In genomic region chr5:36481114-36481513, GRCm38 (mm10) we compare ENCODE assay signal across 16 mouse cellular contexts. TPM values are rescaled to one million over a fixed set of nuclear protein-coding genes. Genes with fewer than 3 reads are reported as not detected.
DNase-seq lines count a peak whose midpoint lies in the region; ATAC-seq and TF ChIP-seq lines count a peak whose summit lies in the region.
"Had no signal": no experiment of that assay in that cellular context is flagged by ENCODE, and none has a peak within 500 bp of the region (broad histone marks: within the 10 kb centered on the region; RNA-seq: fewer than 3 reads in every experiment).

No protein-coding gene starts in this region.

- no peak overlapping the region for H3K9ac ChIP-seq in intestine, postnatal 0 days (ENCODE audit: low read depth, low read length)
- H3K9ac ChIP-seq in intestine, embryonic 16.5 days (ENCODE audit: low read depth, low read length) = no peak overlapping the region
- H3K9ac ChIP-seq in midbrain, embryonic 13.5 days (replicated peaks) = no peak overlapping the region
- no peak overlapping the region; the same call in 1 of the 2 replicates for H3K9ac ChIP-seq in midbrain, embryonic 14.5 days (replicated peaks; ENCODE audit: low read length)
- H3K9ac ChIP-seq in MEL (ENCODE audit: control insufficient read depth, low read depth, low read length, poor library complexity, severe bottlenecking) = no peak overlapping the region
- no peak overlapping the region for H3K9ac ChIP-seq in neural tube, embryonic 15.5 days (replicated peaks)
- H3K9ac ChIP-seq: forebrain, embryonic 15.5 days; heart, embryonic 12.5 days had no signal

- peak; percentile 56 for TF ChIP-seq CTCF in intestine, postnatal 0 days (IDR thresholded peaks at IDR 0.05; ENCODE audit: low read depth)
- TF ChIP-seq CTCF in MEL (IDR thresholded peaks at IDR 0.05 in 2 of 3, conservative IDR thresholded peaks at IDR 0.05 in 1 of 3; ENCODE audit: control insufficient read depth in 1 of 3, insufficient read depth in 1 of 3, low read depth in 2 of 3, low read length in 3 of 3, poor library complexity in 1 of 3, severe bottlenecking in 1 of 3) = peak; percentile 1 to 46 (median 31); a peak in 3 of 6 replicates

- no peak overlapping the region for H3K4me3 ChIP-seq in intestine, postnatal 0 days (ENCODE audit: low read depth, low read length)
- H3K4me3 ChIP-seq in intestine, embryonic 16.5 days (ENCODE audit: low read length) = no peak overlapping the region
- no peak overlapping the region for H3K4me3 ChIP-seq in midbrain, embryonic 13.5 days (replicated peaks)
- no peak overlapping the region for H3K4me3 ChIP-seq in midbrain, embryonic 14.5 days (replicated peaks; ENCODE audit: low read depth, low read length)
- H3K4me3 ChIP-seq in MEL (ENCODE audit: control insufficient read depth in 1 of 2, insufficient read depth in 1 of 2, low read depth in 2 of 2, low read length in 2 of 2) = no peak overlapping the region
- H3K4me3 ChIP-seq in neural tube, embryonic 15.5 days (replicated peaks) = no peak overlapping the region
- H3K4me3 ChIP-seq: embryonic facial prominence, embryonic 13.5 days; forebrain, embryonic 15.5 days; heart, embryonic 12.5 days had no signal

- no peak for TF ChIP-seq POLR2A in MEL (IDR thresholded peaks at IDR 0.05; ENCODE audit: control insufficient read depth in 1 of 2, insufficient read depth in 1 of 2, low read depth in 1 of 2, low read length in 2 of 2, poor library complexity in 1 of 2)

- H3K9me3 ChIP-seq in intestine, postnatal 0 days (ENCODE audit: control insufficient read depth) = no peaks in the 10 kb centered on the region
- no peaks in the 10 kb centered on the region for H3K9me3 ChIP-seq in intestine, embryonic 16.5 days (ENCODE audit: control insufficient read depth, low read length)
- H3K9me3 ChIP-seq in midbrain, embryonic 13.5 days = no peaks in the 10 kb centered on the region
- no peaks in the 10 kb centered on the region for H3K9me3 ChIP-seq in midbrain, embryonic 14.5 days (ENCODE audit: control insufficient read depth, low read length)
- H3K9me3 ChIP-seq in MEL (replicated peaks; ENCODE audit: insufficient read depth, low read length) = no peaks in the 10 kb centered on the region
- no peaks in the 10 kb centered on the region for H3K9me3 ChIP-seq in neural tube, embryonic 15.5 days (replicated peaks)
- H3K9me3 ChIP-seq: embryonic facial prominence, embryonic 13.5 days; forebrain, embryonic 15.5 days; G1E; heart, embryonic 12.5 days had no signal

- ATAC-seq in intestine, postnatal 0 days = no peak
- ATAC-seq in intestine, embryonic 16.5 days = no peak
- ATAC-seq in midbrain, embryonic 13.5 days = no peak
- ATAC-seq in midbrain, embryonic 14.5 days (ENCODE audit: low FRiP score, low TSS enrichment) = no peak
- no peak for ATAC-seq in neural tube, embryonic 15.5 days (ENCODE audit: low FRiP score)
- ATAC-seq: forebrain, embryonic 15.5 days had no signal

- peaks cover 9% of the 10 kb centered on the region; the same call in 1 of the 2 replicates for H3K4me1 ChIP-seq in intestine, postnatal 0 days (replicated peaks; ENCODE audit: control insufficient read depth, insufficient read depth, low read length)
- peaks cover 21% of the 10 kb centered on the region for H3K4me1 ChIP-seq in intestine, embryonic 16.5 days (ENCODE audit: control insufficient read depth, insufficient read depth, low read length)
- H3K4me1 ChIP-seq in midbrain, embryonic 13.5 days (replicated peaks) = peaks cover 56% of the 10 kb centered on the region
- H3K4me1 ChIP-seq in midbrain, embryonic 14.5 days (ENCODE audit: control insufficient read depth, insufficient read depth, low read length) = peaks cover 30% of the 10 kb centered on the region
- peaks cover 14 to 30% of the 10 kb centered on the region in 2 experiments for H3K4me1 ChIP-seq in MEL (ENCODE audit: control insufficient read depth in 1 of 2, insufficient read depth in 2 of 2, low read length in 2 of 2)
- peaks cover 58% of the 10 kb centered on the region for H3K4me1 ChIP-seq in neural tube, embryonic 15.5 days

- WGBS in intestine, postnatal 0 days = 82% methylated on average over 1 of the region's 1 CpGs
- WGBS in intestine, embryonic 16.5 days = 64% methylated on average over 1 of the region's 1 CpGs
- WGBS in midbrain, embryonic 13.5 days = 38% methylated on average over 1 of the region's 1 CpGs
- WGBS in midbrain, embryonic 14.5 days = 64% methylated on average over 1 of the region's 1 CpGs
- WGBS in neural tube, embryonic 15.5 days = 81% methylated on average over 1 of the region's 1 CpGs

- peaks cover 4% of the 10 kb centered on the region; the same call in 1 of the 2 replicates for H3K36me3 ChIP-seq in intestine, postnatal 0 days (ENCODE audit: control insufficient read depth, insufficient read depth)
- H3K36me3 ChIP-seq in intestine, embryonic 16.5 days (ENCODE audit: control insufficient read depth, insufficient read depth, low read length) = no peaks in the 10 kb centered on the region
- H3K36me3 ChIP-seq in midbrain, embryonic 13.5 days = peaks cover 18% of the 10 kb centered on the region
- peaks cover 7% of the 10 kb centered on the region; the same call in 1 of the 2 replicates for H3K36me3 ChIP-seq in midbrain, embryonic 14.5 days (ENCODE audit: control insufficient read depth, insufficient read depth, low read length)
- H3K36me3 ChIP-seq in MEL (ENCODE audit: control insufficient read depth in 1 of 2, insufficient read depth in 2 of 2, low read length in 2 of 2) = peaks cover 3 to 23% of the 10 kb centered on the region in 2 experiments; a peak in 3 of 4 replicates
- peaks cover 8% of the 10 kb centered on the region; the same call in 1 of the 2 replicates for H3K36me3 ChIP-seq in neural tube, embryonic 15.5 days
- H3K36me3 ChIP-seq: forebrain, embryonic 15.5 days had no signal

- H3K4me2 ChIP-seq in intestine, postnatal 0 days (replicated peaks; ENCODE audit: low read depth) = no peak overlapping the region
- no peak overlapping the region for H3K4me2 ChIP-seq in intestine, embryonic 16.5 days (ENCODE audit: low read depth, low read length)
- H3K4me2 ChIP-seq in midbrain, embryonic 13.5 days (replicated peaks) = peak overlapping the region; percentile 97
- no peak overlapping the region for H3K4me2 ChIP-seq in midbrain, embryonic 14.5 days (ENCODE audit: low read length)
- peak overlapping the region; percentile 66; the same call in 1 of the 2 replicates for H3K4me2 ChIP-seq in neural tube, embryonic 15.5 days
- H3K4me2 ChIP-seq: embryonic facial prominence, embryonic 13.5 days; heart, embryonic 12.5 days had no signal

- no peak for TF ChIP-seq EP300 in MEL (IDR thresholded peaks at IDR 0.05; ENCODE audit: low read depth in 1 of 2, low read length in 2 of 2)

- peaks cover 58% of the 10 kb centered on the region for H3K79me2 ChIP-seq in MEL (ENCODE audit: control insufficient read depth, insufficient read depth, low read length, poor library complexity)

- no peak for DNase-seq in midbrain, embryonic 14.5 days
- DNase-seq in MEL (ENCODE audit: low read depth, low spot score) = peak; percentile 57
- no peak for DNase-seq in cerebellum, adult 9-11 months
- DNase-seq in ovary, adult 18-20 months (ENCODE audit: low spot score) = no peak
- DNase-seq: adrenal gland, postnatal 25 days; cerebellum, postnatal 25 days; gastrocnemius, postnatal 10 days had no signal

- no peak overlapping the region for H3K27ac ChIP-seq in intestine, postnatal 0 days (ENCODE audit: low read depth, low read length)
- H3K27ac ChIP-seq in intestine, embryonic 16.5 days (ENCODE audit: low read length) = no peak overlapping the region
- no peak overlapping the region; the same call in 1 of the 2 replicates for H3K27ac ChIP-seq in midbrain, embryonic 13.5 days
- H3K27ac ChIP-seq in midbrain, embryonic 14.5 days (replicated peaks; ENCODE audit: low read depth, low read length) = no peak overlapping the region
- H3K27ac ChIP-seq in MEL (ENCODE audit: control insufficient read depth, low read depth, low read length) = no peak overlapping the region
- H3K27ac ChIP-seq in neural tube, embryonic 15.5 days (replicated peaks) = no peak overlapping the region
- H3K27ac ChIP-seq: embryonic facial prominence, embryonic 13.5 days; forebrain, embryonic 15.5 days; macrophage had no signal

- TF ChIP-seq RAD21 in MEL (IDR thresholded peaks at IDR 0.05; ENCODE audit: low read depth, low read length) = no peak

- no peaks in the 10 kb centered on the region for H3K27me3 ChIP-seq in intestine, postnatal 0 days (replicated peaks; ENCODE audit: control insufficient read depth, insufficient read depth, low read length)
- H3K27me3 ChIP-seq in intestine, embryonic 16.5 days (replicated peaks; ENCODE audit: control insufficient read depth, insufficient read depth, low read length) = peaks cover 9% of the 10 kb centered on the region; the same call in 1 of the 2 replicates
- peaks cover 7% of the 10 kb centered on the region; the same call in 1 of the 2 replicates for H3K27me3 ChIP-seq in midbrain, embryonic 13.5 days
- no peaks in the 10 kb centered on the region for H3K27me3 ChIP-seq in midbrain, embryonic 14.5 days (ENCODE audit: control insufficient read depth, insufficient read depth, low read length)
- H3K27me3 ChIP-seq in MEL (ENCODE audit: control insufficient read depth in 1 of 2, insufficient read depth in 2 of 2, low read length in 2 of 2) = no peaks in the 10 kb centered on the region
- H3K27me3 ChIP-seq in neural tube, embryonic 15.5 days (replicated peaks) = no peaks in the 10 kb centered on the region
- H3K27me3 ChIP-seq: forebrain, embryonic 15.5 days had no signal

RNA-seq across cellular contexts. Expression of gene Tada2b, which starts 3.0 kb away (rescaled TPM):
- 2.0 and 2.3 TPM in 2 replicates for polyA plus RNA-seq in intestine, postnatal 0 days (2015; fragmentation: Nextera tagmentation; extraction: Ambion mirVana)
- polyA plus RNA-seq in intestine, embryonic 16.5 days (2015; fragmentation: Nextera tagmentation; extraction: Ambion mirVana) = 1.6 TPM in 2 replicates
- 2.9 and 3.0 TPM in 2 replicates for polyA plus RNA-seq in midbrain, embryonic 13.5 days (2015; fragmentation: Nextera tagmentation; extraction: Ambion mirVana)
- 7.0 and 7.1 TPM in 2 replicates for polyA plus RNA-seq in midbrain, embryonic 14.5 days (2014; fragmentation: Nextera tagmentation; extraction: Ambion mirVana)
- 8.9 and 9.6 TPM in 2 replicates for total RNA-seq in MEL (2012; rRNA removed)
- 10 to 100 TPM in 1 of 2 experiments, not detected in 1; 24.9 TPM for polyA plus RNA-seq in MEL (2012; ENCODE audit: insufficient read depth in 1 of 2, insufficient read length in 2 of 2, low read depth in 1 of 2, low replicate concordance in 2 of 2, missing spikeins in 1 of 2)
- 2.8 and 2.9 TPM in 2 replicates for polyA plus RNA-seq in neural tube, embryonic 15.5 days (2015; fragmentation: Nextera tagmentation; extraction: Ambion mirVana)

RNA-seq across cellular contexts. Expression of gene Ccdc96, which starts 3.3 kb away (rescaled TPM):
- polyA plus RNA-seq in intestine, postnatal 0 days (2015; fragmentation: Nextera tagmentation; extraction: Ambion mirVana) = 0.20 and 0.22 TPM in 2 replicates
- polyA plus RNA-seq in intestine, embryonic 16.5 days (2015; fragmentation: Nextera tagmentation; extraction: Ambion mirVana) = 0.11 and 0.12 TPM in 2 replicates
- polyA plus RNA-seq in midbrain, embryonic 13.5 days (2015; fragmentation: Nextera tagmentation; extraction: Ambion mirVana) = 4.5 and 5.2 TPM in 2 replicates
- 3.0 and 3.1 TPM in 2 replicates for polyA plus RNA-seq in midbrain, embryonic 14.5 days (2014; fragmentation: Nextera tagmentation; extraction: Ambion mirVana)
- 0.23 and 0.31 TPM in 2 replicates for total RNA-seq in MEL (2012; rRNA removed)
- under 1 TPM in 1 of 2 experiments, not detected in 1; 0.64 TPM for polyA plus RNA-seq in MEL (2012; ENCODE audit: insufficient read depth in 1 of 2, insufficient read length in 2 of 2, low read depth in 1 of 2, low replicate concordance in 2 of 2, missing spikeins in 1 of 2)
- 2.1 and 3.0 TPM in 2 replicates for polyA plus RNA-seq in neural tube, embryonic 15.5 days (2015; fragmentation: Nextera tagmentation; extraction: Ambion mirVana)

RNA-seq across cellular contexts. Expression of gene Grpel1, which starts 16.3 kb away (rescaled TPM):
- polyA plus RNA-seq in intestine, postnatal 0 days (2015; fragmentation: Nextera tagmentation; extraction: Ambion mirVana) = 46.6 and 48.8 TPM in 2 replicates
- polyA plus RNA-seq in intestine, embryonic 16.5 days (2015; fragmentation: Nextera tagmentation; extraction: Ambion mirVana) = 76.1 and 80.0 TPM in 2 replicates
- 45.3 and 47.3 TPM in 2 replicates for polyA plus RNA-seq in midbrain, embryonic 13.5 days (2015; fragmentation: Nextera tagmentation; extraction: Ambion mirVana)
- polyA plus RNA-seq in midbrain, embryonic 14.5 days (2014; fragmentation: Nextera tagmentation; extraction: Ambion mirVana) = 45.4 and 46.6 TPM in 2 replicates
- total RNA-seq in MEL (2012; rRNA removed) = 68.0 and 75.7 TPM in 2 replicates
- polyA plus RNA-seq in MEL (2012; ENCODE audit: insufficient read depth in 1 of 2, insufficient read length in 2 of 2, low read depth in 1 of 2, low replicate concordance in 2 of 2, missing spikeins in 1 of 2) = 10 to 100 TPM; 41.1 to 87.4 TPM
- 42.8 and 47.1 TPM in 2 replicates for polyA plus RNA-seq in neural tube, embryonic 15.5 days (2015; fragmentation: Nextera tagmentation; extraction: Ambion mirVana)

Comparison
In these comparisons a context has a peak if more than half of its experiments do, and no peak if none do; other contexts are left out.
1. H3K4me2 ChIP-seq: peak in midbrain, embryonic 13.5 days (single experiment) and neural tube, embryonic 15.5 days (single experiment); none in intestine, postnatal 0 days (single experiment), intestine, embryonic 16.5 days (single experiment) and midbrain, embryonic 14.5 days (single experiment).